Mouse (Mus musculus) ES-Bruce4 (cell line): Measurements from ENCODE around the gene Macrod2. TPM values are rescaled to one million over a fixed set of nuclear protein-coding genes. Genes with fewer than 3 reads are reported as not detected.

Experiments used
- H3K27ac ChIP-seq: 2 replicates; pipeline ENCODE4 v1.5.1; 2012; ENCODE audit warnings: low read length, inconsistent platforms; ENCODE audit not compliant: insufficient read depth
- H3K27me3 ChIP-seq: 2 replicates; pipeline ENCODE4 v1.6.1; 2012; ENCODE audit warnings: mild to moderate bottlenecking, low read length, inconsistent platforms; ENCODE audit not compliant: control insufficient read depth, poor library complexity, insufficient read depth, severe bottlenecking
- H3K36me3 ChIP-seq: 2 replicates; pipeline ENCODE4 v1.6.1; 2012; ENCODE audit warnings: inconsistent platforms, mild to moderate bottlenecking, low read length, moderate library complexity; ENCODE audit not compliant: control insufficient read depth, poor library complexity, insufficient read depth, severe bottlenecking
- H3K4me1 ChIP-seq: one replicate; pipeline ENCODE4 v1.8.1; 2011; ENCODE audit warnings: low read length; ENCODE audit not compliant: control insufficient read depth, insufficient read depth
- H3K4me3 ChIP-seq: 2 replicates; pipeline ENCODE4 v1.5.1; 2011; ENCODE audit warnings: low read depth, mild to moderate bottlenecking, low read length
- H3K9ac ChIP-seq: 2 replicates; pipeline ENCODE4 v1.6.1; 2012; ENCODE audit warnings: low read depth, mild to moderate bottlenecking, inconsistent platforms; ENCODE audit not compliant: poor library complexity, severe bottlenecking
- H3K9me3 ChIP-seq: replicated peaks from 2 replicates; pipeline ENCODE4 v1.6.1; 2012; ENCODE audit warnings: mild to moderate bottlenecking, low read length, inconsistent platforms; ENCODE audit not compliant: control insufficient read depth, poor library complexity, insufficient read depth, severe bottlenecking
- CTCF ChIP-seq: IDR thresholded peaks from one replicate; pipeline ENCODE4 v1.8.1; 2011; ENCODE audit warnings: low read depth, low read length
- EP300 ChIP-seq: IDR thresholded peaks from 2 replicates; pipeline ENCODE4 v1.6.1; 2011; ENCODE audit warnings: low read depth, low read length; ENCODE audit not compliant: insufficient read depth
- POLR2A ChIP-seq: IDR thresholded peaks from one replicate; pipeline ENCODE4 v1.8.1; 2011; ENCODE audit warnings: low read length; ENCODE audit not compliant: insufficient read depth
- polyA plus RNA-seq: library from polyadenylated mRNA; stranded (reverse); fragments of >200 nt; gene quantifications from 2 replicates; pipeline ENCODE4 v1.2.4, GENCODE M21; 2011; ENCODE audit warnings: low read depth; ENCODE audit not compliant: missing spikeins, insufficient read depth, insufficient read length

The Macrod2 gene
- polyA plus RNA-seq, 1 experiment = 11.9 TPM

DNA sequence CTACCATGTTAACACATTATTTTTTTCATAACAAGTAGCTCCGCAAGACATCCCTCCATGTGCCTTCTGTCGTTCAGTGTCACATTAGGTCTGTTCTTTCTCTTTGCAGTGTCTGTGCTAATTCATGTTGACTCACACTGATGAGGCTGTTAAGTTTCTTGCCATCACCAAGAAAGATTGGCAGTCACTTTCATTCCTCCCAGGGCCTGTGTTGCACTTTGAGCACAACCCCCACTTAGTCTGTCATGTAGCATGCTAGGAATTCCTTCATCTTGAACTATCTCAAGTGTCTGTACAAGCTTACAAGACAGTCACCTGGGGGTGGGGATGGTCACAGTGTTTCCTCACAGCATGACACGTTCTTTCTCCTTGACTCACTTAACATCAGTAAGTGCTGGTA is 696.2 kb downstream of the Macrod2 start:
- Histone ChIP-seq H3K27me3 (no peaks in the 10 kb centered on the region), H3K36me3 (no peaks in the 10 kb centered on the region), H3K4me3 (no peak overlapping the region), H3K4me1 (no peaks in the 10 kb centered on the region), H3K27ac (no peak overlapping the region), H3K9ac (no peak overlapping the region), H3K9me3 (no peaks in the 10 kb centered on the region)
- TF ChIP-seq CTCF (no peak), EP300 (no peak), POLR2A (no peak)

DNA sequence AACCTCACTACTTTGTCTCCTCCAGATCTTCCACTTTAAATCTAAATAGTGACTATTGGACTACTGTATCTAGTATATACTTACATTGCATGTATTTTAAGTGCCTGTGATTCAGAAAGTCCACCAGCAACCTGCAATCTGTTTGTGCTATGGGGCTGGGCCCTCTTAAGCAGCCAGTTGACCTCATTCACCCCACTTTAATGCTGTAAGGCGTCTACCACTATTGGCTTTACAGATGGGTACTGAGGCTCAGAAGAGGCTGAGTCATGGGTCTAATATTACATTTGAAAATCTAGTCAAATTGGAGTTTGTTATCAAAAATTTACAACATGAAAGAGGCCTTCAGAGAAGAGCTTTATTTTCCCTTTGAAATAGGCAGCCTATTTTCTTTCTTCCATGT is 722.5 kb downstream of the Macrod2 start:
- Histone ChIP-seq H3K4me1 (no peaks in the 10 kb centered on the region), H3K9ac (no peak overlapping the region), H3K4me3 (no peak overlapping the region), H3K36me3 (no peaks in the 10 kb centered on the region), H3K9me3 (no peaks in the 10 kb centered on the region), H3K27ac (no peak overlapping the region), H3K27me3 (no peaks in the 10 kb centered on the region)
- TF ChIP-seq EP300 (no peak), POLR2A (no peak)

DNA sequence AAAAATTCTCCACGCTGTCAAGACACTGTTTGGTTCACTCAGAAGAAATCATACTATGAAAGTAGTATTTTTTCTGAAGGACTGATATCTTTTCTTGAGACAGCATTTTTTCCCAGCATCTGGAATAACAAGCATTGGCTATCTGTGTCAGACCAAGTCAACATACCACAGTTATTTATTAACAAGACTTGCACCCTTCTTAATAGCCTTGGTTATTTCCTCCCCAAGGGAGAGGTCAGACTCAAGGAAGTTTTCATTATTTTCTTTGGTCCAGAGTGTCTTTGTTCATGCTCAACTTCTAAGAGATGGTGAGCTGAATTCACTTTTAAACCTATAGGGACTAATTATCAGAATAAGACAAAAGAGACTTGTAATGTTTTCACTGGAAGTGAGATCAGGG is 728.8 kb downstream of the Macrod2 start:
- no peaks in the 10 kb centered on the region for H3K4me1 ChIP-seq
- H3K27me3 ChIP-seq = no peaks in the 10 kb centered on the region
- H3K9me3 ChIP-seq = no peaks in the 10 kb centered on the region
- TF ChIP-seq CTCF (no peak), POLR2A (no peak), EP300 (no peak)
- no peak overlapping the region for H3K27ac ChIP-seq
- no peaks in the 10 kb centered on the region for H3K36me3 ChIP-seq
- no peak overlapping the region for H3K9ac ChIP-seq
- no peak overlapping the region for H3K4me3 ChIP-seq

DNA sequence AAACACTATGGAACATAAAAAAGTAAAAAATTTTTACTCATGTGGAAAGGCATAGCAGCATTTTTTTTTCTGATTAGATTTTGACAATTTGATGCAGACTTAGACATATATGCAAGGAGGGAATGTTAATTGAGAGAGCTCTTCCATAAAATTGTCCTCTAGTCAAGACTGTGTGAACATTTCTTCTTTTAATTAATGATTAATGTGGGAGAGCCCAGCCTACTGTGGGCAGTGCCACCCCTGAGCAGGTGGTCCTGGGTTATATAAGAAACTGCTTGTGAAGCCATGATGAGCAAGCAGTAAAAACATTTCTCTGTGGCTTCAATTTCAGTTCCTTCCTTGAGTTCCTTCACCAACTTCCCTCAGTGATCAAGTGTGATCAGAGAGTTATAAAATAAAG is 730.5 kb downstream of the Macrod2 start:
- Histone ChIP-seq H3K4me3 (no peak overlapping the region), H3K9ac (no peak overlapping the region)

DNA sequence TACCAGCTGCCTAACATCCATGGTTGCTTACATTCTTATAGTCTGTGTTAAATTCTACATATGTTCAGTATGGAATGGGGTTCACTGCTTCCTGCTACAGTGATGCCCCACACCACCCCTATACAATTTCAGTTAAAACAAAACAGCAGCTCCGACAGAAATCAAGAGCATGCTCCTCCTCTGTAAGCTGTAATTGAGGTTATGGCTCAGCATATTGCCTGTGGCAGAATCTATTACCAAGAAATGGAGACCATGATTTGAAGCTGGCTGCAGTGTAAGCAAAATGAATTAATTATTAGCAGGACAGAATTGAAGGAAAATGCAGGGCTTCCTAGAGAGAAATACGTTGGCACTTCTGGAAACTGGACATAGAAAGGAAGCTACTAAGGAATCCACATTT is 747.2 kb downstream of the Macrod2 start:
- Histone ChIP-seq H3K4me3 (no peak overlapping the region), H3K27me3 (no peaks in the 10 kb centered on the region)
- TF ChIP-seq CTCF = no peak
- TF ChIP-seq POLR2A = no peak
- no peak for TF ChIP-seq EP300

More for the DNA sequence above, 730.5 kb downstream of the Macrod2 start:
- Histone ChIP-seq H3K27me3 (no peaks in the 10 kb centered on the region), H3K9me3 (no peaks in the 10 kb centered on the region), H3K36me3 (no peaks in the 10 kb centered on the region), H3K4me1 (no peaks in the 10 kb centered on the region), H3K27ac (no peak overlapping the region)
- no peak for TF ChIP-seq POLR2A
- TF ChIP-seq EP300 = no peak
- no peak for TF ChIP-seq CTCF

DNA sequence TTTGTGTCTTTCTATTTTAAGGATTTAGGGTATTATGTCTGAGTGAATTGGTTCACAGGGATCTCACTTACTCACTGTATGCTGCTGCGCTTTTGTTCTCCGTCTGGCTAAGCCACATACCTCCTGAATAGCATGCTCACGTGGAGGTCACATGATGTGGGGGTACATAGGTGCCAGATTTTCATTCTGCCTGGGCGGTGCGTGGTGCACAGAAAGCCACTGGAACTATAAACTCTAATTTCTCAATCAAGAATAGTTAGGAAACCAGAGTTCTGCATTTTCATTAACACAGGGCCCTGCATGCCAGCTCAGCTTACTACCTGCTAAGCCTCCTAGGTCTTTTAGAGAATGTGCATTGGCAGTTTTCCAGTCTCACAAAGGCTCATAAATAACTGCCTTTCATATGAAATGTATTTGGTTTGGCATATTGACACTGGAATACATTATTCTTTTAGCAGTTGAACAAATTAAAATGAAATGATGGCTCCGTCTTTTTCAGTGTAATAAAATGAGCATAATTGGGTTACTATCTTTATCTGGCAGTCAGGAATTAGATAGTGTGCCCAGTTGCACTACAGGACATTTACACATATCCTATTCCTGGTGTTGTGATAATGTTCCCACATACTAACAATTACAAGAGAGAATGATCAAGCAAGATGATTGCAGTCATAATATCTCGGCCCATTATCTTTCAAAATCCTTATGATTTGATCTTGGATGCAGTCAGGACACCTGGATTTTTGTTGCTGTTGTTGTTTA is 757.1 kb downstream of the Macrod2 start:
- H3K27ac ChIP-seq = no peak overlapping the region
- no peaks in the 10 kb centered on the region for H3K4me1 ChIP-seq
- no peak overlapping the region for H3K9ac ChIP-seq
- H3K9me3 ChIP-seq = no peaks in the 10 kb centered on the region
- TF ChIP-seq CTCF (no peak), POLR2A (no peak), EP300 (no peak)
- H3K4me3 ChIP-seq = no peak overlapping the region
- H3K36me3 ChIP-seq = no peaks in the 10 kb centered on the region
- H3K27me3 ChIP-seq = no peaks in the 10 kb centered on the region

More for the DNA sequence above, 747.2 kb downstream of the Macrod2 start:
- H3K36me3 ChIP-seq = no peaks in the 10 kb centered on the region
- H3K4me1 ChIP-seq = no peaks in the 10 kb centered on the region
- no peaks in the 10 kb centered on the region for H3K9me3 ChIP-seq
- H3K27ac ChIP-seq = no peak overlapping the region
- H3K9ac ChIP-seq = no peak overlapping the region
